Mouse (Mus musculus) kidney, embryonic 15.5 days (tissue): ENCODE data around the gene Krt33a. TPM values are rescaled to one million over a fixed set of nuclear protein-coding genes. Genes with fewer than 3 reads are reported as not detected.

ENCODE experiments used
- ATAC-seq: fragments of 200-750 bp; cut with Nextera tagmentation; replicated peaks from 2 replicates; pipeline ENCODE4 v1.8.0; 2017; ENCODE audit warnings: moderate TSS enrichment; ENCODE audit not compliant: low FRiP score
- H3K27ac ChIP-seq: fragments of 300-500 bp; sonication (generic); 2 replicates; pipeline ENCODE4 v1.5.1; 2015; ENCODE audit warnings: mild to moderate bottlenecking, inconsistent platforms
- H3K27me3 ChIP-seq: fragments of 300-500 bp; sonication (generic); 2 replicates; pipeline ENCODE4 v1.6.1; 2015; ENCODE audit warnings: inconsistent platforms
- H3K36me3 ChIP-seq: fragments of 300-500 bp; sonication (generic); 2 replicates; pipeline ENCODE4 v1.6.1; 2015; ENCODE audit warnings: inconsistent platforms
- H3K4me1 ChIP-seq: fragments of 300-500 bp; sonication (generic); 2 replicates; pipeline ENCODE4 v1.6.1; 2015; ENCODE audit warnings: inconsistent platforms
- H3K4me2 ChIP-seq: fragments of 300-500 bp; sonication (generic); 2 replicates; pipeline ENCODE4 v1.6.1; 2015; ENCODE audit warnings: moderate library complexity, mild to moderate bottlenecking, inconsistent platforms
- H3K4me3 ChIP-seq: fragments of 300-500 bp; sonication (generic); replicated peaks from 2 replicates; pipeline ENCODE4 v1.5.1; 2015; ENCODE audit warnings: mild to moderate bottlenecking, inconsistent platforms
- H3K9ac ChIP-seq: fragments of 300-500 bp; sonication (generic); 2 replicates; pipeline ENCODE4 v1.6.1; 2015; ENCODE audit warnings: mild to moderate bottlenecking, inconsistent platforms
- H3K9me3 ChIP-seq: fragments of 300-500 bp; sonication (generic); replicated peaks from 2 replicates; pipeline ENCODE4 v1.6.1; 2016; ENCODE audit warnings: inconsistent platforms
- WGBS: fragments of 180-500 bp; shearing (Covaris S2); methylation state at CpG from one replicate; pipeline ENCODE4 v1.1.7; 2015; ENCODE audit warnings: mixed read lengths; 5-methylcytosine and 5-hydroxymethylcytosine counted together
- polyA plus RNA-seq: library from polyadenylated mRNA; unstranded; fragments of >200 nt; fragmentation: Nextera tagmentation; extraction: Ambion mirVana; gene quantifications from 2 replicates; pipeline ENCODE4 v1.2.1, GENCODE M21; 2015

Gene Krt33a
- polyA plus RNA-seq, 1 experiment from 2014 or later = not detected

DNA sequence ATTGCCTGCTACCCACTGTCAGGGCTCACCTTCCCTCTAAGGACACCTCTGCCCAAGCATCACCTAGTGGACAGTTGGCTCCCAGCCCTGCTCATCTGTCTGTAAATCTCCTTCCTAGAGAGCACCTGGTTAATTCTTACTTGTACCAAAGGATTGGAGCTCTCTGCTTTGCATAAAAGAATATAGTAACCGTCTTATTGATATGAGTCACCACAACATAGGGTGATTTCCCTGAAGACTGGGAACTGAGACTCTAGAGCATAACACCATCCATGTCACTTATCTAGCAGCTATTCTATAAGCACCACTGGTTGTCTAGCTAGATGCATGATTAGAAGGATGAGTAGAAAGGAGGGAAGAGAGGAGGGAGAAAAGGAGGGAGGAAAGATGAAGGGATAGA, 32.6 kb downstream of the Krt33a start:
- no peaks in the 10 kb centered on the region for H3K9me3 ChIP-seq
- no peaks in the 10 kb centered on the region for H3K4me1 ChIP-seq
- no peak for ATAC-seq
- no peaks in the 10 kb centered on the region for H3K36me3 ChIP-seq
- H3K9ac ChIP-seq = no peak overlapping the region
- H3K27ac ChIP-seq = no peak overlapping the region
- H3K4me3 ChIP-seq = no peak overlapping the region
- no peak overlapping the region for H3K4me2 ChIP-seq
- WGBS = 86% methylated on average over 1 of the region's 1 CpGs
- 0 out of 2 replicates have a peak, but pooled peaks cover 5% of the 10 kb centered on the region for H3K27me3 ChIP-seq

- ATAC-seq = no peak
- Histone ChIP-seq H3K4me3 (no peak overlapping the region), H3K4me2 (no peak overlapping the region), H3K27me3 (0 out of 2 replicates have a peak, but pooled peaks cover 5% of the 10 kb centered on the region), H3K9me3 (no peaks in the 10 kb centered on the region), H3K4me1 (no peaks in the 10 kb centered on the region), H3K36me3 (no peaks in the 10 kb centered on the region), H3K9ac (no peak overlapping the region), H3K27ac (no peak overlapping the region)
- WGBS = 85% methylated on average over 9 of the region's 9 CpGs
Measured at GRCm38 (mm10) chr11:99982731-99983130, 33.3 kb downstream of the Krt33a start.

- Histone ChIP-seq H3K27me3 (no peaks in the 10 kb centered on the region), H3K4me3 (no peak within 1 kb of the TSS), H3K9ac (no peak within 1 kb of the TSS), H3K36me3 (no peaks in the 10 kb centered on the region), H3K27ac (no peak within 1 kb of the TSS), H3K4me1 (no peaks in the 10 kb centered on the region), H3K4me2 (no peak within 1 kb of the TSS), H3K9me3 (no peaks in the 10 kb centered on the region)
- WGBS = 66% methylated on average over 5 of the region's 5 CpGs
- ATAC-seq = no peak
Measured at GRCm38 (mm10) chr11:99978953-99979352, 37.1 kb downstream of the Krt33a start, which contains the start of gene Krtap29-1. TSS of gene Krtap29-1 (minus strand) at chr11:99979053.

GRCm38 (mm10) chr11:99965961-99966360, 50.1 kb downstream of the Krt33a start:
- Histone ChIP-seq H3K4me1 (no peaks in the 10 kb centered on the region), H3K9ac (no peak overlapping the region), H3K4me3 (no peak overlapping the region), H3K27ac (no peak overlapping the region), H3K27me3 (no peaks in the 10 kb centered on the region), H3K4me2 (no peak overlapping the region), H3K36me3 (no peaks in the 10 kb centered on the region), H3K9me3 (no peaks in the 10 kb centered on the region)
- WGBS = 50% methylated on average over 2 of the region's 2 CpGs
- ATAC-seq = no peak

- Histone ChIP-seq H3K4me1 (no peaks in the 10 kb centered on the region), H3K9ac (no peak overlapping the region), H3K4me2 (no peak overlapping the region), H3K27ac (no peak overlapping the region), H3K36me3 (no peaks in the 10 kb centered on the region), H3K4me3 (no peak overlapping the region), H3K9me3 (no peaks in the 10 kb centered on the region), H3K27me3 (no peaks in the 10 kb centered on the region)
- 33% methylated on average over 6 of the region's 6 CpGs for WGBS
- no peak for ATAC-seq
Measured at GRCm38 (mm10) chr11:99964213-99964612, 51.8 kb downstream of the Krt33a start.

Other genes starting within 250 kb of the Krt33a start
- gene Gm11595, start 243.3 kb downstream of the Krt33a start, polyA plus RNA-seq = not detected in 2 replicates
- gene Krtap4-8, start 235.5 kb downstream of the Krt33a start, polyA plus RNA-seq = not detected in 2 replicates
- not detected in 2 replicates for gene Krtap4-9, start 231.0 kb downstream of the Krt33a start, polyA plus RNA-seq
- gene Gm11596, start 222.7 kb downstream of the Krt33a start, polyA plus RNA-seq = not detected in 2 replicates
- gene Gm11569, start 217.3 kb downstream of the Krt33a start, polyA plus RNA-seq = not detected in 2 replicates
- not detected in 2 replicates for gene Gm11554, start 211.8 kb downstream of the Krt33a start, polyA plus RNA-seq
- gene Krtap4-13, start 206.3 kb downstream of the Krt33a start, polyA plus RNA-seq = not detected in 2 replicates
- gene Gm11564, start 200.5 kb downstream of the Krt33a start, polyA plus RNA-seq = not detected in 2 replicates
- gene 2300003K06Rik, start 178.1 kb downstream of the Krt33a start, polyA plus RNA-seq = not detected in 2 replicates
- gene Krtap4-16, start 164.6 kb downstream of the Krt33a start, polyA plus RNA-seq = not detected in 2 replicates
- not detected in 2 replicates for gene Gm11568, start 158.3 kb downstream of the Krt33a start, polyA plus RNA-seq
- not detected in 2 replicates for gene Gm11559, start 151.7 kb downstream of the Krt33a start, polyA plus RNA-seq
- not detected in 2 replicates for gene Krtap9-1, start 142.8 kb downstream of the Krt33a start, polyA plus RNA-seq
- gene Gm11567, start 137.0 kb downstream of the Krt33a start, polyA plus RNA-seq = not detected in 2 replicates
- not detected in 2 replicates for gene Krtap31-1, start 108.3 kb downstream of the Krt33a start, polyA plus RNA-seq
- gene Gm11565, start 101.5 kb downstream of the Krt33a start, polyA plus RNA-seq = not detected in 2 replicates
- gene Krtap31-2, start 79.9 kb downstream of the Krt33a start, polyA plus RNA-seq = not detected in 2 replicates
- gene Krtap9-5, start 67.7 kb downstream of the Krt33a start, polyA plus RNA-seq = not detected in 2 replicates
- gene Krtap29-1, start 37.2 kb downstream of the Krt33a start, polyA plus RNA-seq = not detected in 2 replicates
- not detected in 2 replicates for gene Krtap16-1, start 29.6 kb downstream of the Krt33a start, polyA plus RNA-seq
- gene Krtap17-1, start 22.2 kb downstream of the Krt33a start, polyA plus RNA-seq = not detected in 2 replicates
- gene Krt33b, start 13.7 kb upstream of the Krt33a start, polyA plus RNA-seq = not detected in 2 replicates
- not detected in 2 replicates for gene Krt34, start 25.3 kb upstream of the Krt33a start, polyA plus RNA-seq
- not detected in 2 replicates for gene Krt31, start 34.3 kb upstream of the Krt33a start, polyA plus RNA-seq
- not detected in 2 replicates for gene Krt32, start 72.0 kb upstream of the Krt33a start, polyA plus RNA-seq
- not detected in 2 replicates for gene Krt35, start 80.0 kb upstream of the Krt33a start, polyA plus RNA-seq
- 0.86 and 1.2 TPM in 2 replicates for gene Krt36, start 89.4 kb upstream of the Krt33a start, polyA plus RNA-seq
- 0.51 and 0.57 TPM in 2 replicates for gene Krt13, start 105.4 kb upstream of the Krt33a start, polyA plus RNA-seq
- 5.0 and 14.8 TPM in 2 replicates for gene Krt15, start 119.7 kb upstream of the Krt33a start, polyA plus RNA-seq
- gene Krt19, start 132.5 kb upstream of the Krt33a start, polyA plus RNA-seq = 69.7 and 75.3 TPM in 2 replicates
- gene Krt9, start 177.0 kb upstream of the Krt33a start, polyA plus RNA-seq = not detected in 2 replicates
- 4.9 and 5.8 TPM in 2 replicates for gene Krt14, start 191.3 kb upstream of the Krt33a start, polyA plus RNA-seq
- 0.55 TPM in 1 of 2 replicates, not detected in the other for gene Krt16, start 232.7 kb upstream of the Krt33a start, polyA plus RNA-seq
- 0.51 and 2.4 TPM in 2 replicates for gene Krt17, start 244.8 kb upstream of the Krt33a start, polyA plus RNA-seq